Mouse (Mus musculus) hindlimb bud, embryonic 11.5 days (tissue): ENCODE measurements at regions not wholly inside any gene's neighbourhood (a gene's known extent, or its start where the extent isn't known, plus 50 kb on each side); places are given as distances from the start of the nearest gene placed in this dataset.
"Not testable (repeated sequence)": the region's sequence is repeated elsewhere in the genome, so short reads cannot be mapped to it uniquely, and the experiment has no call there.

Experiments used
- DNase-seq: peaks from one replicate; pipeline ENCODE4 v3.0.0-alpha.2; 2012; ENCODE audit warnings: low read depth, low spot score; ENCODE audit errors: extremely low spot score

DNA sequence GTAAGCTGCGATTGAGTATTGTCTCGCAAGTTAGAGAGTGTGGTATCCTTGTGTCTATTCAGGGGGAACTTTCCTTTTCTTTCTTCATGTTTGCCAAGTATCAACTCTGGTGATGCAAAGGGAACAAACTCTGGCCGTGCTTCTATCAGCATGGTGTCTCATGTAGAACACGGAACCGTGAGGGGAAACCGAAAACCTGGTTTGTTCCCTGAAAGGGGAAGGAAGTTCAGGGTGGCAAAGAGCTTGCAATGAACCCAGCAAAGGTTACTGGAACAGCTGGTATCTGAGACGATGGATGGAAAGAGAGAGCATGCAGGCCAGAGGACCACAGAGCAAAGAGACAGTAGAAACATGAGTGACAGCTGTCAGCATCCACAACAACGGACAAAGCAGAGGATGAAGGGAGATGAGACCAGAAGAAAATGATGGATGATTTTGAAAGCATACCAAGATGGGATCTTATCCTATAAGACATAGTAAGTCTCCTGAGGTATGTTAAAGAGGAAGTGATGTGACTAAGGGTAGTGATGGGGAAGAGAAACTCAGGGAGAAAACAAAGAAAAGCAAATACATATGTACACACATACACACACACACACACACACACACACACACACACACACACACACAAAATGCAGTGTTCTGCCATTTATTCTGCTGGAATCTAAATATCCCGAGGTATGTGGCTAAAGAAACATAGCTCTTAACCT, 199.8 kb upstream of the Peli2 start:
- no peak for DNase-seq

DNA sequence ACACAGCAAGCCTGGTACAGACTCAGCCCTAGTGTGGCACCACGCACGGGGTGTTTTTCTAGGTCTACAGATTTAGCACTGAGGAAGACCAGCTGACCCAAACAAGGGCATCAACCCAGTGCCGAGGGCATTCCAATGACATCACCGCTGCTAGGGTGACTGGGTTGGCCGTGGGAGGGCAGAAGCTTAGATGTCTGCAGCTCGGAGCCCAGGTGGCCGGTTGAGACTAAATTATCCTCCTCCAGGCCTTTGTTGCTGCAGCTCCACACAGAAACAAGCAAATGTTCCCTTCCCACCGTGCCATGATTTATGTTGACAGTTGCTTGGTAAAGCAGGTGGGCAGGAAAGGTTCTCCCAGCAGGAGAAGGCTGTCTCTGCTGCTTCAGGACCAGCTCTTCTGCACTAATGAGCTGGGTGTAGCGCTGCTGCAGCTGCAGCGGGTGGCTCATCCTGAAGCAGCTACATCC, 198.8 kb upstream of the Peli2 start:
- DNase-seq, result no peak

DNA sequence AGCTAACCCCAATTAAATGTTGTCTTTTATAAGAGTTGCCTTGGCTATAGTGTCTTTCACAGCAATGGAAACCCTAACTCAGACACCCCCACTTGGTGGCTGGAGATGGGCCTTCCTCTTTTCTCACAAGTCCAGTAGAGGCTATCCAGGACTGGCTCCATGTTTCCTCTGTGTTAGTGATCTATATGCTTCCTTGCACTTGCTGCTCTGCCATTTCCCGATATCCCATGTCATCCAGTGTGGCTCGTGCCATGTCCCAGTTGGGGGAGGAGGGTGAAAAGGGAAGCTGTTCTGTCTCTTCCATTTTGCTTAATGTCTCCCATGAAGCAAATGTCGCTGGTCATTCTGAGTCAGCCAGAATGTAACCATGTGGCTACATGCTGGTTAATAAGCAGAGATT, 194.2 kb upstream of the Peli2 start:
- no peak for DNase-seq

DNA sequence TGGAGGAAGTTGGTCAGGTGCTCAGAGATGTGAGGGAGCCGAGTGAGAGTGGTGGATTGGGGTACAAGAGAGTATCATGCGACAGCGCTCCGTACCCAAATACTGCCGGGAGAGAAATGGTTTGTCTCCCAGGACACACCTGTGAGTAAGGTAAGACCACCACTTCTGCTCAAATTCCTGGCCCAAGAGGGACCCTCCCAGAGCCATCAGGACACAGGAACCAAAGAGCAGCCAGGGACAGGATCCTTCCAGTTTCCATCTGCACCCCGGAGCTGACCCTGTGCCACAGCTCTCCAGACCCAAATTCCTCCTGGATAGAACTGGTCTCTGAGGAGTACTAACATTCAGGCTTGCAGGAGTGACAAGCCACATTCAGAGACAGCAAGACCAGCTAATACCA, 185.2 kb upstream of the Peli2 start:
- no peak for DNase-seq

DNA sequence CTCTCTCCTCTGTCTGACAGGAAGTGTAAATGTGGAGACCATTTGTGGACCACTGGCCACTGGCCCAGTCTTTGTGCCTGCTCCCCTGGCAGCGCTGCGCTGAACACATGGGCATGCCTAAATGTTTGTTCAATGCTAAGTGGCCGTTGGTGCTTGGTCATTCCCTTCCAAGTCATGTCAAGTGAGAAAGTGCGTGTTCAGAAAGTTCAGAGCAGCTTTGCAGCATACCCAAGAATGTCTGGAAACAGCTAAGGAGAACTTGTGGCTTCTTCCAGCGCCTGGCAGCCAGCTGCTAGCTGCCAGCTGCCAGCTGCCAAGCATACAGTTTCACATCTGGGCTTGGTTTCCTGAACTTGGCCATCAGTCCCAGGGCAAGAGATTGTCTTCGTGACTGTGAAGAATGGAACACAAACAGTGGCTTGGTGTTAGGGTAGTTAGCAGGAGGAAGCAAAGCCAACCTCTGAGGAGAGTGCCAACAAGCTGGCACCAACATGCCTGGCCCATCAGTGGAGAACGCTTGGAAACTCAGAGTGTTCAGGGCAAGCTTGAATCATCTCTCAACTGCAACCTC, 183.5 kb upstream of the Peli2 start:
- no peak for DNase-seq

DNA sequence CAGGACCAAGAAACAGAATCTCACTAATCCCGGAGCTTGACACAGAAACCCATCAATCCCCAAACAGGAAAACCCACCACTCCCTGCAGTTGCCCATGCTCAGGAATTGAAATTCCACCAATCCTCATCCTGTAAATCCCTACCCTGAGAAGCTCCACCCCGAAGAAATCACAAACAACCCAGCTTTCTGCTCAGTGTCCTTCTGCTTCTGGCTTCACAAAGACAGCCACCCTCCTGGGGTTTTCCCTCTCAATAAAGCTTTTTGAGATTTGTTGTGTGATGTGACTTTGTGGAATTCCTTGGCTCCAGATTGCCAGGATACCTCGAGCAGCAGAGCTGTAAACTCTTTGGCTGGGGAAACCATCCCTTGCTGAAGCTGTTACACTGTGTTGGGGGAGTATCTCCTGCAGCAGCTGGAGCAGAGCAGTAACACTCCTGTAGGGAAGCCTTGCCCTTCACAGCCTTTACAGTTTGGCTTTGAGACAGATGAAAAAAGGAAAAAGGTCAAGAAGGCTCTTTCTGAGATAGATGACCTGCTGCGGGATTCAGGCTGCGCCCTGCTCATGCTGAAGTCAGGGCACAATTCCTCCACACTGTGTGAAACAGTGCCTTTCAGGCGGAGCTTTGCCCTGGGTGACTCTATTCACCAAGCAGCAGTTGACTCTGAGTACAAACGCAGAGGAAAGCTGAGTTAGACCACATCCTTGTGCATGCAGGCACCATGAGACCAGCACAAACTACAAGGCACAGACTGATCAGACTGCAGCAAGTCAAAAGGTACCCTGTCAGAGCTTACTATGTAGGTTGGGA, 180.6 kb upstream of the Peli2 start:
- no peak for DNase-seq

DNA sequence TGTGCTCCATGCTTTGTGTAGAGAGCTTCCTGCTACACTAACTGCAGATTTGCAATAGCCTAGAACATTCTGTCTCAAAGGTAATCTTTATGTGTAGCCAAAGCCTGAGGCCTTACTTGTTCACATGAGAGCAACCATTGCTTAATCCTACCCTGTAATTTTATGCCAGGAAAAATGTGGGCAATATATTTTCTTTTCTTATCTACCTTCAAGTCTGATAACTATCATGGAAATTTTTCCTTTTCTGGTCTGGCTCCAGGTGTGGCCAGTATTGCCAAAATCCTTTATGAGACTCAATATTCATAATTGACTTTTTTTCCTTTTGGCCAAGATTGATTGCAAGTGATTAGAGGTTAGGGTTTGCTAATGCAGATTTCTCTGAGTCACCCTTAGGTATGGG, 178.0 kb upstream of the Peli2 start:
- no peak for DNase-seq

DNA sequence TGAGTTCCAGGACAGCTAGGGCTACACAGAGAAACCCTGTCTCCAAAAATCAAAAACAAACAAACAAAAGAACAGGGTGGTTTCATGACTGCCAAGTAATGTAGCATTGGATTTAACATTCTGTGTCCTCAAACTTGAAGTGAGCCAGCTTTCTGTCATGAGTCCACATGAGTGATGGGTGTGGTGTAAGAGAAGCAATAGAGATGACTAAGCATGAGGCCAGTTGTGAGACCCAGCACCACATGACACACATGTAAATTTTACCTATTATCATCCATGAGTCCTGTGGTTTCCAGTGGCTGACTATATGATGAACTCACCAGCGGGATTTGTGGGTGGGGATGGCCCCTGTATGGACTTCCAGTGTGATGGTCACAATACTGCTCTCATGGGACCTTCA, 176.0 kb upstream of the Peli2 start:
- no peak for DNase-seq

DNA sequence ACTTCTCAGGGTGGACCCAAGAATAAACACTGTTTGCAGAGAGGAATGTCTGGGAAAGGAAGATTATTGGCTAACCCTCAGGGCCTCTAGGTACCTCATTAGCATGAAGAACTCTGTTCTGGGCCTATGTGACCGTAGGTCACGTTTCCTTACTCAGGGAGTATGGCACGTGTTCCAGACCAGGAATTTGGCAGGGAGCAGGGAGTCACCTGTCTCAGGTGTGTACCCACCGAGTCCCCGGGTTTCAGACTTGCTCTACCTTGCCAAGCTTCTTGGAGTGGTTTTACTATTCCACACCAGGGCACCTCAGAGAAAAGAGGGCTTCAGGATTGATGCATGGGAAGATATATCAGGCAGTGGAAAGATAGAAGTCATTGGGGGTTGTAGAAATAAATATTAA, 169.6 kb upstream of the Peli2 start:
- DNase-seq, result no peak

DNA sequence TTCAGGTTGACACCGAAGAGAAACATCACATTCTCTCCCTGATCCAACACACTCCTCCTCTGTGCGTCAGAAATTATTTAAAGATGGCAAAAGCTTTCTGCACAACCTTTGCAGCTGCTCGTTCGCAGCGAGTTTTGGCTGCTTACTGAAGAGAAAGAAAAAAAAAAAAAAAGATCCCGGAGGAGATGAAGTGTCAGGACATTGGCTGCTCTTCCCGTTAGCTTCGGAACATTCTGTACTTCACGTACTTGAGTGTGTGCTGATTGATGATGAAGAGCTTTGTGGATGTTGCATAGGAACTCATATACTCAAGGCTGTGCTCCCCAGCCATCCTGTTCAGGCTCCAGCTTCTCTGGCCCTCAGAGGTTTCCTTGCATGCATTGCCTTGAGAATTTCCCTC, 162.5 kb upstream of the Peli2 start:
- DNase-seq, result no peak

DNA sequence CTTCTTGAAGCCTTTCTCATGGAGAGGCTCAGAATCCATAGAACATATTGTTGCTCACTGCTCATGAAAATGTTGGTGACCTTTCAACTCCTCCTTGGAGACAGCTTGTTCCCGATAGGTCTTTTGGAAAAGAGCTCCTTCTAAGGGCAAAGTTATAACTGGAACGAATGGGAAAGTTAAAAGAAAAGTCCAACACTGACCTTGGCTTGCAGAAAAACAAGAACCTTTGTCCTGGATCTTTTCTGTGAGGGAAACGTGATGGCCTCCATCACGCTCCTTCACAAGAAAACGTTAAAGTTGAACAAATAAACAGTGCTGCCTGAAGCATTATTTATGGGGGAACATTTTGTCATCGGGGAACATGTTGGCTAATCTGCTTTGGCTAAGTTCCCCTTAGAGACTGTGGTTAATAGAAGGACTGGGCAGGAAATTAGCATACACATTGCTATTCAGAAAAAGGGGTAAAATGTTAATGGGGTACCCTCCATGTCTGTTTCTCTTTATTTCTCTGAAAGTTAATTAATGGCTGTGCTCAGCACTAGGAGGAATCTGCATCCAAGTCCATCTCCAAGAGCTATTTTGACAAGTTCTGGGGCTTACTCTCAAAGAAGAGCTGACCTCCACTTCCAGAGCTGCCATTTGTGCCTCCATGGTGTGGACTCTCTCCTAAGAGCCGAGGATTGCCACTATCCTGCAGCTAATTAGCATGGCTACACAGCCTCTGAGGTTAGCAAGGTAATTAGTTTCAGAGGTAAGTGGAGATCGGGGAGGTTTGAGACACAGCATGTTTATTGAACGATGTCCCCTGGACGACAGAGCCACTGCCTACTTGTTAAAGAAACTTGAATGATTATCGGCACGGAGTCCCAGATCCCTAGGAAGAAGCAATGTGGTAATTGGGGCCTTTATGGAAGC, 161.0 kb upstream of the Peli2 start:
- peak; percentile 18 for DNase-seq

DNA sequence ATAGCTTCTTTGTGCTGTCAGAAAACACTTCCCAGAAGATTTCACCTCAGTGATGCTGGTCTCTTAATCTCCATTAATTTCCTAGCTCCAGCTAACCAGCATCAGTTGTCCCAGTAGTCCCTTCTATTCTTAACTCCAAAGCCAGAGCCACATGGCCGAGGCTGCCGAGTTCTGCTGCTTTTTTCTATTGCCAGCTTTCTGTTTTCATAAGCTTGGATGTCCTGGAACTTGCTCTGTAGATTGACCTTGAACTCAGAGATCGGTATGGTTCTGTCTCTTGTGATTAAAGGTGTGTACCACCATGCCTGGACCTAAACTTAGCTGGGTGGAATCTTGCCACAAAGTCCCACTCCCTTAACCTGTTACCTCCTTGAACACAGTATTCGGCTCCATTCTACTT, 155.8 kb upstream of the Peli2 start:
- not testable (repeated sequence) for DNase-seq

DNA sequence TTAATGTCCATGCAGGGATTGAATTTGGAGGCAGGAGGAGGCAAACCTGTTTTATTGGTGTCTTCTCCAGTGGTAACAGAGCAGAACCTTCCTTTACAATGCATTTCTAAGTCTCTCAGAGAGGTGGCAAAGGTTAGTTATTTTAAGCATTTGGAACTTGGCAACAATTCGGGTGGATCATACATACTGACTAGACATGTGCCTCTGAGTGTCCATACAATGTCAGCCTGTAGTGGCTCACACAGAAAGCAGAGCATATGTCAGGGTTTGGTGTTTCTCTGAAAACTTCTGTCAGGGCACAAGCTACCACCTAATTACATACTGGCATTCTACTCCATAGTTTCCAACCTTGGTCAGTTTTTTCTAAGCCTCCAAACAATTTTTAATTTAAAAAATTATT, 150.8 kb upstream of the Peli2 start:
- no peak for DNase-seq

DNA sequence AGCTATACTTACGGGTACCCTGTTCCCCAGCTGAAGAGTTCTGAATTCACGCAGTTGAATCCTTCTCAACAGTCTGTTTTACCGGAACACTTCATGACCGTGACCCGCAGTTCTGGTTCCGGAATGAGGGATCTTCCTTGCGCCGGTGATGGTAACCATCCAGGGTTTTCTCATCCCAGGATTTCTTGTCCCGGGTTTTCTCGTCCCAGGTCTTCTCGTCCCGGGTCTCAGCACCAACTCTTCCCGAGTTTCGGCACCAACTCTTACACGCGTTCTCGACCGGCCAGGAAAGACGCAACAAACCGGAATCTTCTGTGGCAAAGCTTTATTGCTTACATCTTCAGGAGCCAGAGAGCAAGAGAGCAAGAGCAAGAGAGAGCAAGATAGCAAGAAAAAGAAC, 147.5 kb upstream of the Peli2 start:
- not testable (repeated sequence) for DNase-seq

DNA sequence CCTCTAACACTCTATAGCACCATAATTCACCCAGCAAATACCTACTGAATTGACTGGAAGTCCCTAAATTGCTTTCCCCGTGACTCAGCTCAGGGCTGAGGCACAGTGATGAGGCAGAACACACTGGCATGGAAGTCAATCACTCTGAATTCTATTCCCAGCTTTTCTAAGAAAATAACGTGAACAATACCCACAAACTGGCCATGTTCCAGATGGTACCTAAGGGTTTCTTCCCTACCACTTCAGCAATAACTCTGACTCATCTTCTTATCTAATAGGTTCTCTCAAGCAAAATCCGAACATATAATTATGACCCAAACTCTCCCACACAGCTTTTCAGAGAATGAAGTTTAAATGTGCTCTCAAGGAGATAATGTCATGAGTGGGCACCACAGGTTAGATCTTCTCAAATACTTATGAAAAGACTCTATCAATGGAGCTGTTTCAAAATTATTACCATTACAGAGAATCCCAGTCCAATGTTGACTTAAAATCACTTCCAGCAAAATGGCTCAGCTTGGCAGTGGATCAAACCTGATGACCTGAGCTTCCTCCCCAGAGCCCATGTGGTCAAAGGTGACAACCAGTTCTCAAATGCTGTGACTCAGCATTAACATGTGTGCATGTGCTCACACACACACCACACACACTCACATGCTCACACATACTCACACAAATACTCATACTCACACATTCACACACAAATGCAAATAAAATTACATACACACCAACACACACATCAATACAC, 137.5 kb upstream of the Peli2 start:
- DNase-seq, result no peak

DNA sequence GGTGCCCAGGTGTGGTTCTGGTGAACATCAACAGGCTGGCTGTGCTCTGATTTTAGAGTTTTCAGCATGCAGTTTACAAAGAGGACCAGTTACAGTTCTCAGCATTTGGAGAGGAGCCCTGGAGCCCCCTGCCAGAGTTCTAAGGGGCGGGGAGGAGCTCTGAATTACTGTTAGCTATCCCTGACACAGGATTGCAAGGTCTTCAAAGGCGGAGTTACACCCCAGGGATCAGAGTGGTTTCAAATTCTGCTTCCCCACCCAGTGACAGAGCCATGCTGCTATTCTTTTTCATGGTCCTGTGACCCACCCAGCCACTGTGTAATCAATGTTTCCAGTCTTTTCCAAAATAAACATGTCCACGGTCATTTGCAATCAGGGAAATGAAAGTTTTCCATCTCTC, 134.1 kb upstream of the Peli2 start:
- no peak for DNase-seq

DNA sequence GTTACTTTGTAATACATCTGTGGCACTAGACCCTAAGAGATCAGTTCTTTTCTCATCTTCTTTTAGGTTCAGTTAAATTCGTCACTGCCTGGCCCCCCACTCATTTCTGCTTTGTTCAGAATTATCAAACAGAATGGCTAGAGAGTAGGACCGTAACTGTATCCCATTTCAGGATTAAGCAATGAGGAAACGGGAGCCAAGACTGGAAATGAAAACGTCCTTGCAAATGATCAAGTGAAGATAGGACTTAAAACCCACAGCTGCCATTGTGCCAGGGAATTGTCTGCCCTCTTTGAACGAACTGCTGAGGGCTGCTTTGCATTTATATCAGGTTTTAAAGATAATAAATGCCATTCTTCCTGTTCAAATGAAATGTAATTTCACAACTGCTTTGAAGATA, 133.7 kb upstream of the Peli2 start:
- DNase-seq, result no peak

DNA sequence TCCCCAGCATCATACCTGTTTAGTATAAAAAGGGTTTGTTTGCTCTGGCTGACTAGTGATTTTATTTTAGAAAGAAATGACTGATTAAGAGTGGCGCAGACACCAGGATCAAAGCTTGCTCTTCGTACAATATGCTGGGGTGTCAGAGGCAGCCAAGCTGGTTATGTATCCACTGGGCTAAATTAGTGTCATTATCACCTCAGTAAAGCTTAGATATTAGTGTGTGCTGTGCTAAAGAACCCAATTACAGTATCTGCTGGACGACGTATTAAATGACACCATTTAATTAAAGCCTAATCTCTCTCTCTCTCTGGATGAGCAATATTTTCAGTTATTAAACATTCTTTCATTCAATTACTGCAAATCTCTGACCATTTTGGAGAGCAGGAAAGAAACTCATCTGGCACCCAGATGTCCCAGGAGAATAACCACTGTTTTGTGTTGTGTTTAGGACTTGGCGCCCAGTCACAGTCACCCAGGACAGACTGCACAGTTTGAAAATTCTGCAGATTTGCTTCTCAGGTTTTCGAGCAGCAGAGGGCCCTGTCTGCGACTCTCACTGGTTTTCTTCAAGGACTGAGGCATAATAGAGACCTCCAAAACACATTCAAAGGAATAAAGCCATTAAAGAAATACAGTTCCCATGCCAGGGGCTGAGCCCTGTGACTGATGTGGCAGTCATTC, 133.1 kb upstream of the Peli2 start:
- no peak for DNase-seq

DNA sequence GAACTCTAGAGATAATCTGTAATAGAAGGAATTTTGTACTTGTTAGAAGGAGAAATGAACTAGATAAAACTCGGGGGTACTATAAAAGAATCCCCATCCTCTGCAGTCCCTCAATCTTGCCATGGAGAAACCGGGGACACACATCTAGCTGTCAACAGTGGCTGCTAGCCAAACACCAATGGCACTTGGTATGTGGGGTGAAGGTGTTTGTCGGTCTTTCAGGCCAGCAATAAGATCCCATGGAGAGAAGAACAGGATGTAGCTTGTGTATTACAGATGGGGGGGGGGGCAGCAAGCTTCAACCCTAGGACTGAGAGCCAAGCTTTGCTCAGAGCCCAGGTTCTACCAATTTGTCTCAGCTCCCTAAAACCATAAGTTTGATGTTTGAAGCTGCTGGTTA, 132.5 kb upstream of the Peli2 start:
- no peak for DNase-seq

DNA sequence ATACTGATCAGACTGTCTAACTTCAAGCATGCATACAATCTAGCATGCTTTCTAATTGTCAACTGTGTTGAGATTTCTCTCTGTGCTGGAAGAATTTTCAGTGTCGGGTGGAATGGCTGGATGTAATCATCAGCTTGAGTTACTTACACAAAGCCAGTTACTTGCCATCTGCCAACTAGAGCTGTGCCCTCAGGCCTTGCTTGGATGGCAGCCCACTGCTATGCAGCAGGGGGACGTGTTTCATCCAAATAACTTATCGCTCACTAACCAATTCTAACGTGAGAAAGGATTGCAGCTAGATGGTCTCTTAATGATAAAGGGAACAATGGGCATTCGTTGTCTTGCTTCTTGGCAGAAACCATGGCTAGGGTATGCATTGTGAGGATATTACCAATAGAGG, 131.3 kb upstream of the Peli2 start:
- no peak for DNase-seq
